Mouse (Mus musculus) bone marrow macrophage, adult 2 months (primary cell): ENCODE data around the gene H1foo. TPM values are rescaled to one million over a fixed set of nuclear protein-coding genes. Genes with fewer than 3 reads are reported as not detected.
A peak's percentile ranks its signal among the peaks of the same experiment; 100 is the strongest.

ENCODE experiments used
- H3K27ac ChIP-seq: 2 replicates; pipeline ENCODE4 v1.5.1; 2012; ENCODE audit warnings: low read depth, low read length; ENCODE audit not compliant: insufficient read depth
- H3K4me1 ChIP-seq: 2 replicates; pipeline ENCODE4 v1.6.1; 2012; ENCODE audit warnings: low read length; ENCODE audit not compliant: control insufficient read depth, insufficient read depth
- H3K4me3 ChIP-seq: 2 replicates; pipeline ENCODE4 v1.5.1; 2012; ENCODE audit warnings: mild to moderate bottlenecking, low read length, moderate library complexity; ENCODE audit not compliant: insufficient read depth
- CTCF ChIP-seq: IDR thresholded peaks from 2 replicates; pipeline ENCODE4 v1.5.1; 2012; ENCODE audit warnings: low read depth, mild to moderate bottlenecking, low read length, moderate library complexity
- POLR2A ChIP-seq: IDR thresholded peaks from 2 replicates; pipeline ENCODE4 v1.6.1; 2012; ENCODE audit warnings: mild to moderate bottlenecking, low read depth, low read length, borderline replicate concordance
- polyA plus RNA-seq: library from polyadenylated mRNA; stranded (reverse); fragments of >200 nt; gene quantifications from 2 replicates; pipeline ENCODE4 v1.2.4, GENCODE M21; 2012; ENCODE audit not compliant: missing spikeins, insufficient read depth, insufficient read length

The H1foo gene
- polyA plus RNA-seq, 1 experiment: not detected

DNA sequence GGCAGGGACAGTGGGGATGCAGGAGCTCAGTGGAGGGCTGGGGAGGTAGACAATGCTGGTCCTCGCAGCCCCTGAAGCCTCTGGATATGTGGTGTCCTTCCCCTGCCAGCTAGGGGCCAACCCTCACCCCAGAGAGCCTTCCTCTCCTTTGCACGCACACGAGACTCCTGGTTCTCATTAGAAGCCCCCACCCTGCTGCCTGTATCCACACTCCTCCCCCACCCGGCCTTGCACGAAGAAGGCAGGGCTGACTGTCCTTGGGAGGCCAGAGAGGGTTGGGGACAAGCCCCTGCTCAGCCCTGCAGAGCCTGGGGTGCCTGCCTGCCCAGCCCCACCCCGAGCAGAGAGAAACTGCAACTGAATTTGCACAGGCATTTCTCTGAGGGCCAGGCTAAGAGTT, 12.9 kb downstream of the H1foo start:
- Histone ChIP-seq H3K4me3 (no peak overlapping the region), H3K4me1 (peaks cover 7% of the 10 kb centered on the region), H3K27ac (no peak overlapping the region)
- TF ChIP-seq CTCF (no peak), POLR2A (no peak)

DNA sequence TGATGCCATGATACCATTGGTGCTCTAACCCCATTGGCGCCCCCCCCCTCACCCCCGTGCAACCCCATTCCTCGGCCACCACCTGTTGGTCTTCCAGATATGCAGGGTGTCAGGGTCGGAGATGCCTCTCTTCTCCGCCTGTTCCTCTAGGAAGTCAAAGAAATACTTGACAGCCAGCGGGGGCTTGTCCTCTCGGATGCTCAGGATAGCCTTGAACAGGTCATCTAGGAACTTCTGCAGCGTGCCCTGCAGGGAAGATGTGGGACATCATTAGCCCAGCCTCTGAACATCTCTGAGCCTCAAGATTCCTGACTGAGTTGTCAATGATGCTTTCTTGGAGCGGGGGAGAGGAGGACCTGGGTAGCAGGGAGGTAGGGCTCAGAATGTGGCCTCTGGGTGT, 13.7 kb downstream of the H1foo start:
- Histone ChIP-seq H3K4me3 (no peak overlapping the region), H3K4me1 (peaks cover 7% of the 10 kb centered on the region), H3K27ac (no peak overlapping the region)
- TF ChIP-seq POLR2A (no peak), CTCF (no peak)

DNA sequence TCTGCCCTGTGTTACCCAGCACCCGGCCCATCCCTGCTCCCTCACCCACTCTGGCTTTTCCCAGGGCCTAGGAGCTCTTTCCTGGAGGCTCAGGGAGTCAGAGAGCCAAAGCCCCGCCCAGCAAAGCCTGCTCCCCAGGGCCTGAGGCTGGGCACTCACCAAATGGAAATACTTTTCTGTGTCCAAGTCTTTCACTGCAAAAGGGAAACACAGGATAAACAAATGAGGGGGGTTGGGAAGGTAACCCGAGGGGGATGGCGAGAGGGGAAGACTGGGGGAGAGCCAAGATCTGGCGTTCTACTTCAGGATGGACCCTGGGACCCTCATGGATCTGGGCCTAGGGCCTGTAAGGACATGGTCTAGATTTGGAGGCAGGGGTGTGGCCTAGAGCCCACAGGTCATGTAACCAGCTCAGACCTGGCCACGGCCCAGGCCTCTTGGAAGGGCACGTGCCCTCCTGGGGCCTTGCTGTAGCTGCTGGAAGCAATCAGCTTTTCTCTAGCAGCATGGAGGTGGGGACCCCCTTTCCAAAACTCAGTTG, 14.5 kb downstream of the H1foo start:
- H3K27ac ChIP-seq: no peak overlapping the region

DNA sequence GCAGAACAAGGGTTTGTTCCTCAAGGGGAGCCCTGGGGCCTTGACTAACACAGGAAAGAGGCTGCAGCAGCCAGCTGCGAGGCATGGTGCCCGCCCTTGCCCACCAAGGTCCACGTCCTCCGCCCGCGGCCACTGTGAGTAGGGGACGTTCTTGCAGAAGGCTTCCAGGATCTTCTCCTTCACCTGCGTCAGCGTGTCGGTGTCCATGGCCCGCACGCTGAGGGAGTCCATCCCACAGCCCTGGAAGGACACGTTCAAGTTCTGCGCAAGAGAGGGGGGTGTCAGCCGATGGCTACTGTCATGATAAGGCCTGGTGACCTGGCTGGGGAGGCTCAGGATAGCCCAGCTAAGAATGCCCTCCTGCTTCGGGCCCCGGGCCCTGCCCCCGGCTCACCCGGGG, 15.6 kb downstream of the H1foo start:
- H3K4me1 ChIP-seq: no peaks in the 10 kb centered on the region
- H3K27ac ChIP-seq: no peak overlapping the region
- H3K4me3 ChIP-seq: no peak overlapping the region
- TF ChIP-seq POLR2A: no peak
- TF ChIP-seq CTCF: no peak

More for the DNA sequence above, 14.5 kb downstream of the H1foo start:
- Histone ChIP-seq H3K4me1 (peaks cover 4% of the 10 kb centered on the region), H3K4me3 (no peak overlapping the region)
- TF ChIP-seq CTCF (no peak), POLR2A (no peak)

DNA sequence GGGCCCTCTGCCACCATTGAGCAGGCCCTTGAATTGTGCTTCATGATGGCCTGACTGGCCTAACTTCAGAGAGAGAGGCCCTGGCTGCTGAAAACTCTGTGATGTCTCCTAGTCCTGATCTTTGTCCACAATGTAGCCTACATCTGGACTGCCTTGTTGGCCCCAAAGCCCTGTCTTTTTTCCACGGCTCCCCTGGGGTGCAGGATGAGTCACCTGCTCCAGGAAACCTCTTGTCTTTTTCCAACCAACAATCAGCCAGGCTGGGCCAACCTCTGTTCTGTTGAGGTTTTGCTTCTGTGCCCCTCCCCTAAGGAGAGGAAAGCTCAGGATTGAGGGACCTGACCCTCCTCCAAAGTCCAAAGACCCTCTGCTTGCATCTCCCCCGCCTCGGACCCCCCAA, 17.0 kb downstream of the H1foo start:
- no peaks in the 10 kb centered on the region for H3K4me1 ChIP-seq
- no peak overlapping the region for H3K27ac ChIP-seq
- TF ChIP-seq CTCF (no peak), POLR2A (no peak)
- H3K4me3 ChIP-seq: no peak overlapping the region

DNA sequence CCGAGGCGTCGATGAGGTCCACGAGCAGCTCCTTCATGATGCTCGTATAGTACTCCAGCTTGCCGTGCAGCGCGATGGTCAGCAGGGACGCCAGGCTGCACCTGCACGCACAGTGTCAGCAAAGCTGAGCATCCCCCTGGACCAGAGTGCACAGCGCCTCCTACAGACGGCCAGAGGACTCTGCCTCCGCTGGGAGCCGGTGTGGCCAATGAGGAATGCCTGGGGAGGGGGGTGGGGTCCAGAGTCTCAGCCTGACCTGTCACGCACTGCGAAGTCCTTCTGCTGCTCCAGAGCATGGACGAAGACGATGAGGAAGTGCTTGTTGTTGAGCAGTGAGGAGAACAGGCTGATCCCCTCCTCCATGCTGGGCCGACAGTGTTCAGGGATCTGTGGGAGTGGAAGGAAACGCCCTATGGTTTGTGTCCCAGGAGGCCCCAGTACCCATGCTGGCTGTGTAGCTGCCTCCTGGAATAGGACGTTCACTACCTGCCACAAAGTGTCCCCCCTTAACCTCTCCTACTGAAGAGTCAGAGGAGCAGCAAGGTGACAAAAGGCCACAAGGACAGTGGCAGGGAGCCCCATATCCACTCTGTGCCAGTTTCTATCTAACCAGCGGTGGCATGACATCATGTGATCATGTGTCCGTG, 17.8 kb downstream of the H1foo start:
- Histone ChIP-seq H3K4me3 (no peak overlapping the region), H3K4me1 (no peaks in the 10 kb centered on the region), H3K27ac (no peak overlapping the region)
- TF ChIP-seq CTCF: 0 out of 2 replicates have a peak, but pooled peaks have one; percentile 12
- no peak for TF ChIP-seq POLR2A

DNA sequence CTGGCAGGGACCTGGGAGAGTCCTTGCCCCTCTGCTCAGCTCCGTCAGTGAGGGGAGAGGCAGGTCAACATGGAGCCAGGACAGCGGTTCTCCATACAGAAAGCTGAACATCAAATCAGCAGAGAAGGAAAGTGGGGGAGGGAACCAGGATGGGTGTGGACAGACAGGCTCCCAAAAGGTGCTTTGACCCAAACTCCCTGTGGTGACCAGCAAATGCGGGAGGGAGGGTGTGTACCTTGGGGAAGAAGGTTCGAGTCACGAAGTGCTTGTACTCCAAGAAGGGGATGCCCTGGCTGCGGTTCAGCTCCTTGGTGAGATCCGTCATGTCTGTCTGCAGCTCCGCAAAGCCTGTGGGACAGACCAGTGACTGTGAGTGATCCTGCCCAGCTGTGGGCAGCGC, 18.9 kb downstream of the H1foo start:
- no peak for TF ChIP-seq CTCF
- TF ChIP-seq POLR2A: no peak
- H3K27ac ChIP-seq: no peak overlapping the region
- H3K4me3 ChIP-seq: no peak overlapping the region
- no peaks in the 10 kb centered on the region for H3K4me1 ChIP-seq

DNA sequence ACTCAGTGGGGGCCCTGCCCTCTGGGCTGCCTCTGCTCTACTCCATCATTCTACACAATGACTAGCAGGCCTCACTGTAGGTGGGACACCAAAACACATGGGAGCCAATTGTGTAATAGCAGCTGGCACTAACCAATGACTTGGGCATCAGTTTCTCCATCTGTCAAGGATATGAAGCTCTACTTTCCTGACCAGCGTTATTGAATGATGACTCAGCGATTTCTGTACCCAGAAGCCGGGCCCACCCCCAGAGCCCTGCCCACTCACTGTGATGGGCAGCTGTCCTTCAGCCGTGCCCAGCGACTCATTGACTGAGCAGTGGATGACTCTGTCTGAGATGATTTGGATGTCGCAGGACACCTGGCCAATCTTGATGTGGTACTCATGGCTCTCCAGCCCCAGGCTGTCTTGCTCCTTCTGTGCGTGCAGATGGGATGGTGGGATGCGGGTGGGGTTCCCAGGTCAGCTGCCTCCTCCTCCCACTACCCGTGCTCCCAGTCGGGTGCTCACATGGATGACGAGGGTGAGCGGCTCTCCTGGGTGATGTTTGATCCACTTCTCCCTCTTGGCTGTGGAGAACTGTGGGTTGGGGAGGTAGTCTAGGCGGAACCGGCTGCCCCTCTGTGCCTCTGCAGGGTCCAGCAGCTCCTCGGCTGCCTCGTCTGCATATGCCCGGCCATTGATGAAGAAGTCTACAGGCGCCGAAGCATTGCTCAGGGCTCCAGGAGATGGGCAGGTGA, 21.7 kb downstream of the H1foo start:
- peaks cover 17% of the 10 kb centered on the region for H3K4me1 ChIP-seq
- TF ChIP-seq POLR2A (no peak), CTCF (no peak)
- H3K4me3 ChIP-seq: no peak overlapping the region
- no peak overlapping the region for H3K27ac ChIP-seq

DNA sequence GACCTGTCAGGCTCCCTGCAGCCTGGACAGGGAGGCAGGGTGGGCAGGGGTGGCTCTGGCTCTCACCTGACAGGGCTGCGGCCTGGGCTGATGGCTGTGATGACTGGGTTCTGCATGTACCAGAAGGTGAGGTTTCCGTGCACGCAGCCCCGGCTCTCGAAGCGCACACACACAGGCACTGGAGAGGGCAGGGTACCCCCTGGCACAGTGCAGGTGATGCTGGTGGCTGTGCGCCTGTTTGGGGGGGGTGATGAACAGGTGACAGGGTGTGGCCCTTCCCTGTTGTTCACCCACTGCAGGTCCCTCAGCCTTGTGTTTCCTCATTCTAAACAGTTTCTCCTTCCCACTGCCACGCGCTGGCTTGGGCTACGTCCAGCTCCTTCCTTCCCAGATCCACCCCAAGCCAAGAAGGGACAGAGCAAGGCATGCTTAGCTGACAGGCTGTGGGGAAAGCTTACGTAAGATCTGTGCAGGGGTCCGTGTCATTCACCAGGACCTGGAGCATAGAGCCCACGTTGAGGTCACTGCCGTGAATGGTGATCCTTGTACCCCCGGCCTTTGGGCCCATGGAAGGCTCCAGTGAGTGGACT, 22.6 kb downstream of the H1foo start:
- H3K4me3 ChIP-seq: no peak overlapping the region
- peaks cover 25% of the 10 kb centered on the region for H3K4me1 ChIP-seq
- no peak overlapping the region for H3K27ac ChIP-seq
- TF ChIP-seq CTCF (no peak), POLR2A (no peak)

DNA sequence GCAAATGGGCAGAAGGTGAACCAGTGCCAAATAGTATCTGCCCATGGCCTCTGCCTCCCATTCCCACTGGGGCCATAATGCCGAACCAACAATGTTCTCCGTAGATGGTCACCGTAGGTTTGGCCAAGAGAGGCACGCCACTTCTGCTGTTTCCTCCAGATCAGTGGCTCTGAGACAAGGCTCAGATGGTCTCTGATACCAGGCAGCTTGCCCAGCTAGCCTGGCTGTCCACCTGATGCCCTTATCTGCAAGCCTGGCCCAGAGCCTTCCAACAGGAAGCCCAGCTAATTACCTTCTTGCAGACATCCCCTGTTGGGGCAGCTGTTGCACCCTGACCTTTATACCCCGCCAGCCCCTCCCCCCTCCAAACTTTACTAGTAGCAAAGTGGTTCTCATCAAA, 23.3 kb downstream of the H1foo start:
- Histone ChIP-seq H3K4me1 (peaks cover 32% of the 10 kb centered on the region), H3K4me3 (no peak overlapping the region), H3K27ac (no peak overlapping the region)
- TF ChIP-seq CTCF (no peak), POLR2A (no peak)
